Comparison of ENCODE assay signal across 16 mouse cellular contexts in genomic region chr8:86735446-86736111, GRCm38 (mm10). TPM values are rescaled to one million over a fixed set of nuclear protein-coding genes. Genes with fewer than 3 reads are reported as not detected.
A peak's percentile ranks its signal among the peaks of the same experiment; 100 is the strongest.
DNase-seq lines count a peak whose midpoint lies in the region; ATAC-seq lines count a peak whose summit lies in the region.
"Had no signal": no experiment of that assay in that cellular context is flagged by ENCODE, and none has a peak within 500 bp of the region (broad histone marks: within the 10 kb centered on the region; RNA-seq: fewer than 3 reads in every experiment).

No protein-coding gene starts in this region.

- no peak for ATAC-seq in heart, embryonic 11.5 days (replicated peaks; ENCODE audit: insufficient number of reproducible peaks, low FRiP score, low TSS enrichment)
- peak; percentile 57 for ATAC-seq in liver, embryonic 13.5 days (ENCODE audit: low read depth)
- ATAC-seq in forebrain, embryonic 12.5 days (ENCODE audit: low FRiP score) = no peak
- no peak for ATAC-seq in forebrain, embryonic 16.5 days

- DNase-seq in heart, adult 8-10 months (ENCODE audit: low spot score) = no peak
- DNase-seq in thymus, postnatal 0 days (ENCODE audit: low spot score) = peak; percentile 44
- DNase-seq in thymus, adult 18-20 months = no peak
- no peak for DNase-seq in liver, embryonic 13.5 days
- DNase-seq in urinary bladder, postnatal 4 days (ENCODE audit: low spot score in 2 of 2) = no peak
- DNase-seq: cerebellum, adult 9-10 months; kidney, adult 9 months; layer of hippocampus, adult 9-11 months; right cerebral cortex, adult 18-20 months had no signal

- H3K27me3 ChIP-seq in heart, embryonic 11.5 days (ENCODE audit: control insufficient read depth, insufficient read depth, low read length) = no peaks in the 10 kb centered on the region
- no peaks in the 10 kb centered on the region for H3K27me3 ChIP-seq in liver, embryonic 13.5 days
- H3K27me3 ChIP-seq in forebrain, embryonic 12.5 days = no peaks in the 10 kb centered on the region
- no peaks in the 10 kb centered on the region for H3K27me3 ChIP-seq in forebrain, embryonic 16.5 days (replicated peaks; ENCODE audit: control insufficient read depth, insufficient read depth, low read length)
- H3K27me3 ChIP-seq: limb, embryonic 13.5 days; neural tube, embryonic 12.5 days; stomach, embryonic 15.5 days had no signal

- no peak overlapping the region for H3K4me2 ChIP-seq in heart, embryonic 11.5 days
- no peak overlapping the region for H3K4me2 ChIP-seq in liver, embryonic 13.5 days
- H3K4me2 ChIP-seq in forebrain, embryonic 12.5 days = no peak overlapping the region
- H3K4me2 ChIP-seq in forebrain, embryonic 16.5 days (ENCODE audit: low read length) = no peak overlapping the region
- H3K4me2 ChIP-seq: limb, embryonic 13.5 days; neural tube, embryonic 12.5 days; stomach, embryonic 15.5 days had no signal

- WGBS in heart, embryonic 11.5 days (ENCODE audit: insufficient replicate concordance) = 25% methylated on average over 3 of the region's 3 CpGs
- WGBS in liver, embryonic 13.5 days (ENCODE audit: insufficient replicate concordance) = 10% methylated on average over 3 of the region's 3 CpGs
- WGBS in forebrain, embryonic 12.5 days = 69% methylated on average over 3 of the region's 3 CpGs
- 50% methylated on average over 3 of the region's 3 CpGs for WGBS in forebrain, embryonic 16.5 days

- no peaks in the 10 kb centered on the region for H3K36me3 ChIP-seq in heart, embryonic 11.5 days (ENCODE audit: control insufficient read depth, insufficient read depth, low read length)
- H3K36me3 ChIP-seq in liver, embryonic 13.5 days = no peaks in the 10 kb centered on the region
- H3K36me3 ChIP-seq in forebrain, embryonic 12.5 days (replicated peaks) = no peaks in the 10 kb centered on the region
- no peaks in the 10 kb centered on the region for H3K36me3 ChIP-seq in forebrain, embryonic 16.5 days (ENCODE audit: control insufficient read depth, insufficient read depth)
- H3K36me3 ChIP-seq: limb, embryonic 13.5 days; neural tube, embryonic 12.5 days; stomach, embryonic 15.5 days had no signal

- 0 out of 2 replicates have a peak overlapping the region, but pooled peaks have one; percentile 30 for H3K27ac ChIP-seq in heart, embryonic 11.5 days (ENCODE audit: low read depth, low read length)
- 0 out of 2 replicates have a peak overlapping the region, but pooled peaks have one; percentile 5 for H3K27ac ChIP-seq in liver, embryonic 13.5 days
- no peak overlapping the region for H3K27ac ChIP-seq in forebrain, embryonic 12.5 days
- no peak overlapping the region for H3K27ac ChIP-seq in forebrain, embryonic 16.5 days (ENCODE audit: low read length)
- H3K27ac ChIP-seq: limb, embryonic 13.5 days; macrophage; neural tube, embryonic 12.5 days; stomach, embryonic 15.5 days had no signal

- no peak overlapping the region for H3K4me3 ChIP-seq in heart, embryonic 11.5 days (ENCODE audit: low read depth, low read length)
- H3K4me3 ChIP-seq in liver, embryonic 13.5 days (replicated peaks) = no peak overlapping the region
- H3K4me3 ChIP-seq in forebrain, embryonic 12.5 days (replicated peaks) = no peak overlapping the region
- H3K4me3 ChIP-seq in forebrain, embryonic 16.5 days (replicated peaks; ENCODE audit: low read length) = no peak overlapping the region
- H3K4me3 ChIP-seq: limb, embryonic 13.5 days; neural tube, embryonic 12.5 days; stomach, embryonic 15.5 days had no signal

- H3K9ac ChIP-seq in heart, embryonic 11.5 days (ENCODE audit: low read depth, low read length) = no peak overlapping the region
- H3K9ac ChIP-seq in liver, embryonic 13.5 days = no peak overlapping the region
- H3K9ac ChIP-seq in forebrain, embryonic 12.5 days = no peak overlapping the region
- H3K9ac ChIP-seq in forebrain, embryonic 16.5 days (replicated peaks; ENCODE audit: low read depth, low read length) = no peak overlapping the region
- H3K9ac ChIP-seq: limb, embryonic 13.5 days; neural tube, embryonic 12.5 days; stomach, embryonic 15.5 days had no signal

- peaks cover 30% of the 10 kb centered on the region for H3K4me1 ChIP-seq in heart, embryonic 11.5 days (ENCODE audit: control insufficient read depth, insufficient read depth, low read length)
- peaks cover 60% of the 10 kb centered on the region for H3K4me1 ChIP-seq in liver, embryonic 13.5 days (replicated peaks)
- H3K4me1 ChIP-seq in forebrain, embryonic 12.5 days = peaks cover 27% of the 10 kb centered on the region
- peaks cover 26% of the 10 kb centered on the region for H3K4me1 ChIP-seq in forebrain, embryonic 16.5 days (replicated peaks; ENCODE audit: control insufficient read depth, insufficient read depth, low read length)

- no peaks in the 10 kb centered on the region for H3K9me3 ChIP-seq in heart, embryonic 11.5 days (replicated peaks; ENCODE audit: control insufficient read depth, low read length)
- no peaks in the 10 kb centered on the region for H3K9me3 ChIP-seq in liver, embryonic 13.5 days (replicated peaks)
- no peaks in the 10 kb centered on the region for H3K9me3 ChIP-seq in forebrain, embryonic 12.5 days
- H3K9me3 ChIP-seq in forebrain, embryonic 16.5 days (ENCODE audit: control insufficient read depth, low read length) = no peaks in the 10 kb centered on the region
- H3K9me3 ChIP-seq: limb, embryonic 13.5 days; neural tube, embryonic 12.5 days; stomach, embryonic 15.5 days had no signal

RNA-seq across cellular contexts. Expression of gene Gm10638, which starts 9.9 kb away (rescaled TPM):
- 1.7 and 2.0 TPM in 2 replicates for polyA plus RNA-seq in heart, embryonic 11.5 days (2014; fragmentation: Nextera tagmentation; extraction: Ambion mirVana)
- 1 to 10 TPM; 1.8 to 4.4 (median 3.0) TPM for total RNA-seq in heart, adult 8-10 months (2022)
- 4.5 and 4.8 TPM in 2 replicates for polyA plus RNA-seq in thymus, postnatal 0 days (2015; fragmentation: Nextera tagmentation; extraction: Ambion mirVana)
- polyA plus RNA-seq in liver, embryonic 13.5 days (2015; fragmentation: Nextera tagmentation; extraction: Ambion mirVana) = 1.1 and 1.3 TPM in 2 replicates
- 9.1 and 10.1 TPM in 2 replicates for polyA plus RNA-seq in forebrain, embryonic 12.5 days (2016; fragmentation: Nextera tagmentation; extraction: Ambion mirVana)
- polyA plus RNA-seq in forebrain, embryonic 16.5 days (2015; fragmentation: Nextera tagmentation; extraction: Ambion mirVana) = 6.8 and 8.7 TPM in 2 replicates
- polyA plus RNA-seq: macrophage had no signal

RNA-seq across cellular contexts. Expression of gene Siah1a, which starts 10.2 kb away (rescaled TPM):
- polyA plus RNA-seq in heart, embryonic 11.5 days (2014; fragmentation: Nextera tagmentation; extraction: Ambion mirVana) = 30.1 and 31.5 TPM in 2 replicates
- total RNA-seq in heart, adult 8-10 months (2022) = 10 to 100 TPM; 11.1 to 14.3 (median 12.8) TPM
- polyA plus RNA-seq in thymus, postnatal 0 days (2015; fragmentation: Nextera tagmentation; extraction: Ambion mirVana) = 36.4 and 41.5 TPM in 2 replicates
- 16.1 and 17.0 TPM in 2 replicates for polyA plus RNA-seq in liver, embryonic 13.5 days (2015; fragmentation: Nextera tagmentation; extraction: Ambion mirVana)
- polyA plus RNA-seq in forebrain, embryonic 12.5 days (2016; fragmentation: Nextera tagmentation; extraction: Ambion mirVana) = 92.0 and 95.3 TPM in 2 replicates
- polyA plus RNA-seq in forebrain, embryonic 16.5 days (2015; fragmentation: Nextera tagmentation; extraction: Ambion mirVana) = 94.9 and 119 TPM in 2 replicates

Comparison
In these comparisons a context has a peak if more than half of its experiments do, and no peak if none do; other contexts are left out.
1. H3K27ac ChIP-seq: peak in heart, embryonic 11.5 days (single experiment) and liver, embryonic 13.5 days (single experiment); none in forebrain, embryonic 12.5 days (single experiment) and forebrain, embryonic 16.5 days (single experiment).